ENCODE assay signal across 28 mouse cellular contexts in genomic region chr1:179731391-179731790, GRCm38 (mm10). TPM values are rescaled to one million over a fixed set of nuclear protein-coding genes. Genes with fewer than 3 reads are reported as not detected.
"Had no signal": no experiment of that assay in that cellular context is flagged by ENCODE, and none has a peak within 500 bp of the region (broad histone marks: within the 10 kb centered on the region; RNA-seq: fewer than 3 reads in every experiment).

No protein-coding gene starts in this region.

- H3K27me3 ChIP-seq: hindbrain, embryonic 13.5 days; hindbrain, embryonic 15.5 days; kidney, embryonic 15.5 days; limb, embryonic 13.5 days; limb, embryonic 15.5 days had no signal

- H3K4me3 ChIP-seq: hindbrain, embryonic 13.5 days; hindbrain, embryonic 15.5 days; kidney, embryonic 15.5 days; limb, embryonic 13.5 days; limb, embryonic 15.5 days; liver, embryonic 12.5 days had no signal

- H3K9me3 ChIP-seq: hindbrain, embryonic 13.5 days; hindbrain, embryonic 15.5 days; kidney, embryonic 15.5 days; limb, embryonic 15.5 days had no signal

- H3K27ac ChIP-seq: hindbrain, embryonic 13.5 days; hindbrain, embryonic 15.5 days; hindbrain, postnatal 0 days; kidney, embryonic 15.5 days; kidney, postnatal 0 days; limb, embryonic 13.5 days; limb, embryonic 15.5 days; liver, embryonic 12.5 days; liver, embryonic 14.5 days had no signal

- H3K36me3 ChIP-seq: hindbrain, embryonic 13.5 days; hindbrain, embryonic 15.5 days; kidney, embryonic 15.5 days; limb, embryonic 13.5 days; limb, embryonic 15.5 days; liver, embryonic 12.5 days had no signal

- H3K9ac ChIP-seq: forebrain, postnatal 0 days; hindbrain, embryonic 13.5 days; hindbrain, embryonic 15.5 days; kidney, embryonic 15.5 days; limb, embryonic 13.5 days; limb, embryonic 15.5 days; liver, embryonic 12.5 days; liver, embryonic 14.5 days had no signal

- DNase-seq: forebrain, postnatal 0 days; gastrocnemius, postnatal 14 days; gastrocnemius, postnatal 36 days; kidney, adult 11 months; kidney, adult 2 months; kidney, adult 9 months; kidney, postnatal 14 days; kidney, postnatal 36 days; layer of hippocampus, adult 9-11 months; layer of hippocampus, postnatal 36 days; left cerebral cortex, postnatal 4 days had no signal

- H3K4me2 ChIP-seq: hindbrain, embryonic 13.5 days; hindbrain, embryonic 15.5 days; kidney, embryonic 15.5 days; limb, embryonic 13.5 days; limb, embryonic 15.5 days; liver, embryonic 12.5 days had no signal

- ATAC-seq: forebrain, postnatal 0 days; hindbrain, postnatal 0 days; intestine, embryonic 16.5 days; liver, embryonic 12.5 days had no signal

- H3K4me1 ChIP-seq: hindbrain, embryonic 13.5 days; hindbrain, embryonic 15.5 days; kidney, embryonic 15.5 days; limb, embryonic 13.5 days; limb, embryonic 15.5 days had no signal

RNA-seq across cellular contexts. Expression of gene Kif28, which starts 13.7 kb away (rescaled TPM):
- total RNA-seq: forebrain, postnatal 0 days; hematopoietic stem cell, adult 5-6 weeks; hindbrain, postnatal 0 days; liver, adult 2 months had no signal
- polyA plus RNA-seq: forebrain, postnatal 0 days; gonadal fat pad, adult 2 months; hindbrain, embryonic 11.5 days; hindbrain, embryonic 13.5 days; intestine, embryonic 14.5 days; intestine, embryonic 16.5 days; kidney, adult 2 months; kidney, embryonic 15.5 days; kidney, postnatal 0 days; large intestine, adult 2 months; limb, embryonic 13.5 days; liver, adult 2 months; liver, embryonic 12.5 days; liver, embryonic 16.5 days had no signal
